Mouse (Mus musculus): ENCODE measurements around the gene Col8a1.

- no peak for TF ChIP-seq CTCF (IDR thresholded peaks at IDR 0.05; ENCODE audit: insufficient read depth, low read depth, low read length)
- TF ChIP-seq POLR2A (IDR thresholded peaks at IDR 0.05; ENCODE audit: insufficient read depth, low read depth, low read length) = no peak
Measured at GRCm38 (mm10) chr16:57750549-57750948, 4.0 kb downstream of the Col8a1 start.

Data from olfactory bulb, adult 2 months (tissue).